Mouse (Mus musculus) liver, embryonic 16.5 days (tissue): ENCODE measurements around the gene Uap1l1. TPM values are rescaled to one million over a fixed set of nuclear protein-coding genes. Genes with fewer than 3 reads are reported as not detected.

Source experiments
- ATAC-seq: fragments of 200-750 bp; cut with Nextera tagmentation; 2 replicates; pipeline ENCODE4 v1.8.0; 2017; ENCODE audit warnings: low read depth, mild to moderate bottlenecking, moderate number of reproducible peaks, moderate library complexity
- H3K27ac ChIP-seq: fragments of 300-500 bp; sonication (generic); 2 replicates; pipeline ENCODE4 v1.5.1; 2014; ENCODE audit warnings: mild to moderate bottlenecking, low read length
- H3K27me3 ChIP-seq: fragments of 300-500 bp; sonication (generic); 2 replicates; pipeline ENCODE4 v1.6.1; 2014; ENCODE audit warnings: low read depth, low read length, mixed read lengths; ENCODE audit not compliant: control insufficient read depth, insufficient read depth
- H3K36me3 ChIP-seq: fragments of 300-500 bp; sonication (generic); 2 replicates; pipeline ENCODE4 v1.6.1; 2014; ENCODE audit warnings: mild to moderate bottlenecking; ENCODE audit not compliant: control insufficient read depth, insufficient read depth
- H3K4me1 ChIP-seq: fragments of 300-500 bp; sonication (generic); 2 replicates; pipeline ENCODE4 v1.6.1; 2014; ENCODE audit warnings: low read depth, low read length, mixed read lengths; ENCODE audit not compliant: control insufficient read depth
- H3K4me2 ChIP-seq: fragments of 300-500 bp; sonication (generic); 2 replicates; pipeline ENCODE4 v1.6.1; 2014; ENCODE audit warnings: low read depth, low read length, mixed read lengths
- H3K4me3 ChIP-seq: fragments of 300-500 bp; sonication (generic); 2 replicates; pipeline ENCODE4 v1.5.1; 2014; ENCODE audit warnings: low read depth, mild to moderate bottlenecking, low read length
- H3K9ac ChIP-seq: fragments of 300-500 bp; sonication (generic); 2 replicates; pipeline ENCODE4 v1.6.1; 2014; ENCODE audit warnings: low read depth, low read length
- H3K9me3 ChIP-seq: fragments of 300-500 bp; sonication (generic); replicated peaks from 2 replicates; pipeline ENCODE4 v1.6.1; 2016; ENCODE audit warnings: low read length; ENCODE audit not compliant: control insufficient read depth
- WGBS: fragments of 180-500 bp; shearing (Covaris S2); extraction: QIAGEN DNeasy Blood & Tissue Kit; methylation state at CpG from one replicate; pipeline ENCODE4 v1.1.7; 2014; ENCODE audit not compliant: insufficient replicate concordance; 5-methylcytosine and 5-hydroxymethylcytosine counted together
- polyA plus RNA-seq: library from polyadenylated mRNA; unstranded; fragments of >200 nt; fragmentation: Nextera tagmentation; extraction: Ambion mirVana; gene quantifications from 2 replicates; pipeline ENCODE4 v1.2.1, GENCODE M21; 2015

Gene Uap1l1
- polyA plus RNA-seq, 1 experiment from 2014 or later: 12.6 TPM

- WGBS: 2% methylated on average over 22 of the region's 22 CpGs
- peaks cover 58% of the 10 kb centered on the region for H3K27me3 ChIP-seq
- no peak overlapping the region for H3K27ac ChIP-seq
- H3K4me1 ChIP-seq: no peaks in the 10 kb centered on the region
- no peaks in the 10 kb centered on the region for H3K36me3 ChIP-seq
- H3K9ac ChIP-seq: no peak overlapping the region
- no peaks in the 10 kb centered on the region for H3K9me3 ChIP-seq
- H3K4me3 ChIP-seq: no peak overlapping the region
- ATAC-seq: no peak
- no peak overlapping the region for H3K4me2 ChIP-seq
These were observed 54.5 kb downstream of the Uap1l1 start for GRCm38 (mm10) chr2:25310969-25311368.

GRCm38 (mm10) chr2:25310180-25310579 is 55.3 kb downstream of the Uap1l1 start:
- Histone ChIP-seq H3K9ac (no peak overlapping the region), H3K4me2 (no peak overlapping the region), H3K36me3 (no peaks in the 10 kb centered on the region), H3K27me3 (peaks cover 66% of the 10 kb centered on the region), H3K9me3 (no peaks in the 10 kb centered on the region), H3K4me1 (no peaks in the 10 kb centered on the region), H3K27ac (no peak overlapping the region), H3K4me3 (no peak overlapping the region)
- ATAC-seq: no peak
- WGBS: 43% methylated on average over 10 of the region's 10 CpGs

Other genes starting within 250 kb of the Uap1l1 start
- 1.1 and 1.3 TPM in 2 replicates for gene Nrarp, start 184.9 kb downstream of the Uap1l1 start, polyA plus RNA-seq
- gene Tor4a, start 168.8 kb downstream of the Uap1l1 start, polyA plus RNA-seq: 6.5 and 6.6 TPM in 2 replicates
- 33.9 and 34.9 TPM in 2 replicates for gene Nelfb, start 154.2 kb downstream of the Uap1l1 start, polyA plus RNA-seq
- gene Stpg3, start 151.0 kb downstream of the Uap1l1 start, polyA plus RNA-seq: not detected in 2 replicates
- not detected in 2 replicates for gene Fam166a, start 146.9 kb downstream of the Uap1l1 start, polyA plus RNA-seq
- gene Tubb4b, start 141.0 kb downstream of the Uap1l1 start, polyA plus RNA-seq: 590 and 624 TPM in 2 replicates
- 0.08 TPM in 1 of 2 replicates, not detected in the other for gene Slc34a3, start 131.3 kb downstream of the Uap1l1 start, polyA plus RNA-seq
- not detected in 2 replicates for gene Rnf224, start 128.9 kb downstream of the Uap1l1 start, polyA plus RNA-seq
- gene Rnf208, start 123.4 kb downstream of the Uap1l1 start, polyA plus RNA-seq: 0.77 TPM in 1 of 2 replicates, not detected in the other
- not detected in 2 replicates for gene Cysrt1, start 123.2 kb downstream of the Uap1l1 start, polyA plus RNA-seq
- gene AL732309.1, start 118.8 kb downstream of the Uap1l1 start, polyA plus RNA-seq: 1.4 and 1.8 TPM in 2 replicates
- 10.9 and 12.0 TPM in 2 replicates for gene Tmem203, start 110.2 kb downstream of the Uap1l1 start, polyA plus RNA-seq
- 3.7 and 4.7 TPM in 2 replicates for gene Tprn, start 103.1 kb downstream of the Uap1l1 start, polyA plus RNA-seq
- gene Ssna1, start 93.2 kb downstream of the Uap1l1 start, polyA plus RNA-seq: 94.7 and 111 TPM in 2 replicates
- 40.1 and 40.5 TPM in 2 replicates for gene Anapc2, start 93.2 kb downstream of the Uap1l1 start, polyA plus RNA-seq
- not detected in 2 replicates for gene Tmem210, start 77.5 kb downstream of the Uap1l1 start, polyA plus RNA-seq
- gene Lrrc26, start 75.8 kb downstream of the Uap1l1 start, polyA plus RNA-seq: not detected in 2 replicates
- gene Grin1, start 46.5 kb downstream of the Uap1l1 start, polyA plus RNA-seq: 0.02 TPM in 1 of 2 replicates, not detected in the other
- 15.3 and 17.2 TPM in 2 replicates for gene Man1b1, start 33.3 kb downstream of the Uap1l1 start, polyA plus RNA-seq
- gene Dpp7, start 9.3 kb downstream of the Uap1l1 start, polyA plus RNA-seq: 10.8 and 11.5 TPM in 2 replicates
- 14.7 and 16.2 TPM in 2 replicates for gene Sapcd2, start 6.6 kb upstream of the Uap1l1 start, polyA plus RNA-seq
- 0.54 and 1.0 TPM in 2 replicates for gene Entpd2, start 30.2 kb upstream of the Uap1l1 start, polyA plus RNA-seq
- gene Npdc1, start 33.7 kb upstream of the Uap1l1 start, polyA plus RNA-seq: 4.7 and 4.8 TPM in 2 replicates
- gene Fut7, start 57.6 kb upstream of the Uap1l1 start, polyA plus RNA-seq: 0.96 and 1.2 TPM in 2 replicates
- gene Abca2, start 63.0 kb upstream of the Uap1l1 start, polyA plus RNA-seq: 1.3 and 1.8 TPM in 2 replicates
- gene Clic3, start 91.2 kb upstream of the Uap1l1 start, polyA plus RNA-seq: 0.54 and 0.63 TPM in 2 replicates
- 10.1 TPM in 2 replicates for gene Paxx, start 95.4 kb upstream of the Uap1l1 start, polyA plus RNA-seq
- gene Ptgds, start 104.4 kb upstream of the Uap1l1 start, polyA plus RNA-seq: 0.35 and 0.71 TPM in 2 replicates
- gene Lcn12, start 128.2 kb upstream of the Uap1l1 start, polyA plus RNA-seq: not detected in 2 replicates
- gene Fbxw5, start 135.1 kb upstream of the Uap1l1 start, polyA plus RNA-seq: 23.8 and 24.7 TPM in 2 replicates
- gene C8g, start 136.0 kb upstream of the Uap1l1 start, polyA plus RNA-seq: 90.7 and 105 TPM in 2 replicates
- gene Traf2, start 181.3 kb upstream of the Uap1l1 start, polyA plus RNA-seq: 13.0 and 13.3 TPM in 2 replicates
- 190 and 194 TPM in 2 replicates for gene Edf1, start 192.2 kb upstream of the Uap1l1 start, polyA plus RNA-seq
- gene Mamdc4, start 209.2 kb upstream of the Uap1l1 start, polyA plus RNA-seq: 2.9 and 7.2 TPM in 2 replicates
- gene Phpt1, start 209.5 kb upstream of the Uap1l1 start, polyA plus RNA-seq: 31.2 and 34.4 TPM in 2 replicates
- gene Ajm1, start 216.1 kb upstream of the Uap1l1 start, polyA plus RNA-seq: 0.07 TPM in 1 of 2 replicates, not detected in the other
- gene Rabl6, start 242.8 kb upstream of the Uap1l1 start, polyA plus RNA-seq: 17.5 and 19.9 TPM in 2 replicates